Mouse (Mus musculus) mouse trophoblast stem cell (cell line): ENCODE measurements at regions not wholly inside any gene's neighbourhood (a gene's known extent, or its start where the extent isn't known, plus 50 kb on each side); places are given as distances from the start of the nearest gene placed in this dataset.
"Not testable (repeated sequence)": the region's sequence is repeated elsewhere in the genome, so short reads cannot be mapped to it uniquely, and the experiment has no call there.

Source experiments
- in situ Hi-C, 2 experiments: fragments of 300-500 bp; cut with MseI, MboI; formaldehyde crosslinking; loops; 2 replicates in 1 of 2; 3 replicates in 1 of 2; pipeline ENCODE4 v1.15.1; 2025

GRCm38 (mm10) chr13:52297277-52297623, 233.8 kb downstream of the Diras2 start:
- in situ Hi-C loops: no loop called here

- in situ Hi-C loops: no loop called here
These were observed 232.7 kb downstream of the Diras2 start for GRCm38 (mm10) chr13:52298362-52298761.

GRCm38 (mm10) chr13:52305328-52305727, 225.8 kb downstream of the Diras2 start:
- in situ Hi-C loops: not testable (repeated sequence)

- in situ Hi-C loops: no loop called here
These were observed 224.2 kb downstream of the Diras2 start for GRCm38 (mm10) chr13:52306783-52307440.

GRCm38 (mm10) chr13:52310954-52311353, 220.1 kb downstream of the Diras2 start:
- in situ Hi-C loops: no loop called here

GRCm38 (mm10) chr13:52318276-52318675, 212.8 kb downstream of the Diras2 start:
- in situ Hi-C loops: no loop called here

GRCm38 (mm10) chr13:52323691-52324090, 207.4 kb downstream of the Diras2 start:
- in situ Hi-C loops: no loop called here

GRCm38 (mm10) chr13:52324378-52324777, 206.7 kb downstream of the Diras2 start:
- in situ Hi-C loops: not testable (repeated sequence)

GRCm38 (mm10) chr13:52325647-52326046, 205.4 kb downstream of the Diras2 start:
- in situ Hi-C loops: not testable (repeated sequence)

- in situ Hi-C loops: no loop called here
These were observed 203.3 kb downstream of the Diras2 start for GRCm38 (mm10) chr13:52327734-52328133.

GRCm38 (mm10) chr13:52328766-52329165, 202.3 kb downstream of the Diras2 start:
- in situ Hi-C loops: no loop called here

GRCm38 (mm10) chr13:52331068-52331467, 200.0 kb downstream of the Diras2 start:
- in situ Hi-C loops: no loop called here

GRCm38 (mm10) chr13:52334962-52335361, 196.1 kb downstream of the Diras2 start:
- in situ Hi-C loops: no loop called here

- in situ Hi-C loops: no loop called here
These were observed 193.1 kb downstream of the Diras2 start for GRCm38 (mm10) chr13:52337936-52338335.

GRCm38 (mm10) chr13:52339156-52339555, 191.9 kb downstream of the Diras2 start:
- in situ Hi-C loops: no loop called here

- in situ Hi-C loops: no loop called here
These were observed 189.1 kb downstream of the Diras2 start for GRCm38 (mm10) chr13:52341981-52342380.

- in situ Hi-C loops: no loop called here
These were observed 186.7 kb downstream of the Diras2 start for GRCm38 (mm10) chr13:52344383-52344782.

GRCm38 (mm10) chr13:52344853-52345252, 186.2 kb downstream of the Diras2 start:
- in situ Hi-C loops: no loop called here

GRCm38 (mm10) chr13:52345375-52346026, 185.6 kb downstream of the Diras2 start:
- in situ Hi-C loops: no loop called here

GRCm38 (mm10) chr13:52346027-52346375, 185.1 kb downstream of the Diras2 start:
- in situ Hi-C loops: no loop called here

GRCm38 (mm10) chr13:52347631-52348030, 183.4 kb downstream of the Diras2 start:
- in situ Hi-C loops: no loop called here

GRCm38 (mm10) chr13:52349606-52350005, 181.5 kb downstream of the Diras2 start:
- in situ Hi-C loops: no loop called here

GRCm38 (mm10) chr13:52352576-52352975, 178.5 kb downstream of the Diras2 start:
- in situ Hi-C loops: no loop called here

- in situ Hi-C loops: no loop called here
These were observed 177.6 kb downstream of the Diras2 start for GRCm38 (mm10) chr13:52353437-52353836.
